Mouse (Mus musculus) brain, embryonic 14.5 days (tissue): ENCODE results near the gene Plcb4.

Experiments
- CTCF ChIP-seq: fragments of 200-500 bp; IDR thresholded peaks from 2 replicates; pipeline ENCODE4 v1.5.1; 2012; ENCODE audit warnings: inconsistent platforms, mild to moderate bottlenecking, moderate library complexity, borderline replicate concordance; ENCODE audit not compliant: insufficient read depth, insufficient read length; ENCODE audit errors: extremely low read depth
- POLR2A ChIP-seq: fragments of 200-500 bp; IDR thresholded peaks from 2 replicates; pipeline ENCODE4 v1.6.1; 2012; ENCODE audit warnings: mild to moderate bottlenecking, inconsistent platforms, borderline replicate concordance; ENCODE audit not compliant: poor library complexity, insufficient read depth, insufficient read length, severe bottlenecking; ENCODE audit errors: extremely low read depth

DNA sequence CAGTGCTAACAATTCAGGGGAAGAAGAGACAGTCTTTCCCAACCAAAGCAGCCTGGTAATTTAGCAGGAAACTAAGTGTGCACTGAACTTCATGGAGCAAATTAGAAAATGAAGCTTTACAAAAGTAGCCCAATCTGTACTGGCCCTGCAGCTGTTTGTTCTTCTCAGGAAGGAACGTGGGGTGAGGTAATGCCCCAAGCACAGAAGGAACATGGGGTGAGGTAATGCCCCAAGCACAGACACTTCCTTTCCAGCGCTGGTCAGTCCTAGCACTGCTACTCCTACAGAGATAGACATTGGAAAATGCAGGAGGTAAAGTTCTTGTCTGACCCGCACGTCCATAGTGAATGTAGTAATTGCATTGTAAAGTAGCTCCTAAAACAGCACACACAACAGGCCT lies 325.2 kb downstream of the Plcb4 start:
- TF ChIP-seq CTCF (no peak), POLR2A (no peak)
